Mouse (Mus musculus): ENCODE measurements around the gene Ms4a4d. TPM values are rescaled to one million over a fixed set of nuclear protein-coding genes. Genes with fewer than 3 reads are reported as not detected.
"Not testable (repeated sequence)": the region's sequence is repeated elsewhere in the genome, so short reads cannot be mapped to it uniquely, and the experiment has no call there.

The Ms4a4d gene
- 2.0 and 2.8 TPM in 2 replicates for polyA plus RNA-seq (2011; ENCODE audit: insufficient read depth, insufficient read length, low replicate concordance, missing spikeins)

GRCm38 (mm10) chr19:11536593-11536992 lies at the start of gene Ms4a4d:
Gene Ms4a4d, plus strand, starts transcription at chr19:11536801.
- no peak within 1 kb of the TSS for H3K4me3 ChIP-seq (replicated peaks; ENCODE audit: control insufficient read depth, low read depth, low read length)
- no peak for TF ChIP-seq CTCF (IDR thresholded peaks at IDR 0.05; ENCODE audit: control insufficient read depth, insufficient read depth, low read length)
- TF ChIP-seq POLR2A (IDR thresholded peaks at IDR 0.05; ENCODE audit: borderline replicate concordance, control insufficient read depth, low read depth, low read length), result no peak
- WGBS, result 77% methylated on average over 7 of the region's 7 CpGs
- no peak within 1 kb of the TSS for H3K27ac ChIP-seq (ENCODE audit: control insufficient read depth, insufficient read depth, low read depth, low read length, poor library complexity)
- no peaks in the 10 kb centered on the region for H3K4me1 ChIP-seq (ENCODE audit: control insufficient read depth, insufficient read depth, low read length)

- Histone ChIP-seq H3K4me1 (ENCODE audit: control insufficient read depth, insufficient read depth, low read length) (no peaks in the 10 kb centered on the region; the same call in 1 of the 2 replicates), H3K4me3 (replicated peaks; ENCODE audit: control insufficient read depth, low read depth, low read length) (no peak overlapping the region), H3K27ac (ENCODE audit: control insufficient read depth, insufficient read depth, low read depth, low read length, poor library complexity) (peak overlapping the region; percentile 48)
- TF ChIP-seq CTCF (IDR thresholded peaks at IDR 0.05; ENCODE audit: control insufficient read depth, insufficient read depth, low read length) (no peak), POLR2A (IDR thresholded peaks at IDR 0.05; ENCODE audit: borderline replicate concordance, control insufficient read depth, low read depth, low read length) (no peak)
- 55% methylated on average over 4 of the region's 4 CpGs for WGBS
Observed at GRCm38 (mm10) chr19:11491406-11492189, 45.0 kb upstream of the Ms4a4d start.

- peak overlapping the region; percentile 51; the same call in 1 of the 2 replicates for H3K27ac ChIP-seq (ENCODE audit: control insufficient read depth, insufficient read depth, low read depth, low read length, poor library complexity)
- H3K4me3 ChIP-seq (replicated peaks; ENCODE audit: control insufficient read depth, low read depth, low read length), result no peak overlapping the region
- 72% methylated on average over 1 of the region's 1 CpGs for WGBS
- no peak for TF ChIP-seq POLR2A (IDR thresholded peaks at IDR 0.05; ENCODE audit: borderline replicate concordance, control insufficient read depth, low read depth, low read length)
- TF ChIP-seq CTCF (IDR thresholded peaks at IDR 0.05; ENCODE audit: control insufficient read depth, insufficient read depth, low read length), result no peak
- no peaks in the 10 kb centered on the region for H3K4me1 ChIP-seq (ENCODE audit: control insufficient read depth, insufficient read depth, low read length)
Observed at GRCm38 (mm10) chr19:11492671-11493070, 43.9 kb upstream of the Ms4a4d start.

- no peaks in the 10 kb centered on the region for H3K4me1 ChIP-seq (ENCODE audit: control insufficient read depth, insufficient read depth, low read length)
- H3K27ac ChIP-seq (ENCODE audit: control insufficient read depth, insufficient read depth, low read depth, low read length, poor library complexity), result no peak overlapping the region
- TF ChIP-seq POLR2A (IDR thresholded peaks at IDR 0.05; ENCODE audit: borderline replicate concordance, control insufficient read depth, low read depth, low read length), result no peak
- TF ChIP-seq CTCF (IDR thresholded peaks at IDR 0.05; ENCODE audit: control insufficient read depth, insufficient read depth, low read length), result no peak
- WGBS, result 69% methylated on average over 3 of the region's 3 CpGs
- no peak overlapping the region for H3K4me3 ChIP-seq (replicated peaks; ENCODE audit: control insufficient read depth, low read depth, low read length)
Observed at GRCm38 (mm10) chr19:11494519-11494918, 42.1 kb upstream of the Ms4a4d start.

- Histone ChIP-seq H3K27ac (ENCODE audit: control insufficient read depth, insufficient read depth, low read depth, low read length, poor library complexity) (no peak overlapping the region), H3K4me1 (ENCODE audit: control insufficient read depth, insufficient read depth, low read length) (no peaks in the 10 kb centered on the region; the same call in 1 of the 2 replicates), H3K4me3 (replicated peaks; ENCODE audit: control insufficient read depth, low read depth, low read length) (no peak overlapping the region)
- WGBS, result 77% methylated on average over 6 of the region's 6 CpGs
- TF ChIP-seq POLR2A (IDR thresholded peaks at IDR 0.05; ENCODE audit: borderline replicate concordance, control insufficient read depth, low read depth, low read length) (no peak), CTCF (IDR thresholded peaks at IDR 0.05; ENCODE audit: control insufficient read depth, insufficient read depth, low read length) (no peak)
Observed at GRCm38 (mm10) chr19:11496361-11496760, 40.2 kb upstream of the Ms4a4d start.

GRCm38 (mm10) chr19:11497300-11497699 lies 39.3 kb upstream of the Ms4a4d start:
- H3K27ac ChIP-seq (ENCODE audit: control insufficient read depth, insufficient read depth, low read depth, low read length, poor library complexity), result peak overlapping the region; percentile 39; the same call in 1 of the 2 replicates
- not testable (repeated sequence) for H3K4me3 ChIP-seq (replicated peaks; ENCODE audit: control insufficient read depth, low read depth, low read length); H3K4me1 ChIP-seq (ENCODE audit: control insufficient read depth, insufficient read depth, low read length)
- 2% methylated on average over 1 of the region's 1 CpGs for WGBS

- Histone ChIP-seq H3K4me3 (replicated peaks; ENCODE audit: control insufficient read depth, low read depth, low read length) (no peak overlapping the region), H3K4me1 (ENCODE audit: control insufficient read depth, insufficient read depth, low read length) (no peaks in the 10 kb centered on the region; the same call in 1 of the 2 replicates), H3K27ac (ENCODE audit: control insufficient read depth, insufficient read depth, low read depth, low read length, poor library complexity) (no peak overlapping the region)
- whole genome bisulfite sequencing, result 48% methylated on average over 1 of the region's 1 CpGs
- TF ChIP-seq POLR2A (IDR thresholded peaks at IDR 0.05; ENCODE audit: borderline replicate concordance, control insufficient read depth, low read depth, low read length), result no peak
- TF ChIP-seq CTCF (IDR thresholded peaks at IDR 0.05; ENCODE audit: control insufficient read depth, insufficient read depth, low read length), result no peak
Observed at GRCm38 (mm10) chr19:11500796-11501195, 35.8 kb upstream of the Ms4a4d start.

GRCm38 (mm10) chr19:11501326-11501725 lies 35.3 kb upstream of the Ms4a4d start:
- H3K4me1 ChIP-seq (ENCODE audit: control insufficient read depth, insufficient read depth, low read length), result no peaks in the 10 kb centered on the region; the same call in 1 of the 2 replicates
- H3K4me3 ChIP-seq (replicated peaks; ENCODE audit: control insufficient read depth, low read depth, low read length), result no peak overlapping the region
- TF ChIP-seq POLR2A (IDR thresholded peaks at IDR 0.05; ENCODE audit: borderline replicate concordance, control insufficient read depth, low read depth, low read length) (no peak), CTCF (IDR thresholded peaks at IDR 0.05; ENCODE audit: control insufficient read depth, insufficient read depth, low read length) (no peak)
- no peak overlapping the region for H3K27ac ChIP-seq (ENCODE audit: control insufficient read depth, insufficient read depth, low read depth, low read length, poor library complexity)
- WGBS, result 48% methylated on average over 4 of the region's 4 CpGs
